Mouse (Mus musculus) adrenal gland, adult 8-10 months (tissue): ENCODE results near the gene Ephb1. TPM values are rescaled to one million over a fixed set of nuclear protein-coding genes. Genes with fewer than 3 reads are reported as not detected.

Experiments used
- DNase-seq: peaks from one replicate; pipeline ENCODE4 v3.0.0; 2022
- total RNA-seq, 4 experiments: library from RNA; stranded (reverse); gene quantifications; 2 replicates each; pipeline ENCODE4 v1.2.4; 2022

The Ephb1 gene
- total RNA-seq, 4 experiments from 2014 or later = 1.2 to 3.1 (median 2.0) TPM

DNA sequence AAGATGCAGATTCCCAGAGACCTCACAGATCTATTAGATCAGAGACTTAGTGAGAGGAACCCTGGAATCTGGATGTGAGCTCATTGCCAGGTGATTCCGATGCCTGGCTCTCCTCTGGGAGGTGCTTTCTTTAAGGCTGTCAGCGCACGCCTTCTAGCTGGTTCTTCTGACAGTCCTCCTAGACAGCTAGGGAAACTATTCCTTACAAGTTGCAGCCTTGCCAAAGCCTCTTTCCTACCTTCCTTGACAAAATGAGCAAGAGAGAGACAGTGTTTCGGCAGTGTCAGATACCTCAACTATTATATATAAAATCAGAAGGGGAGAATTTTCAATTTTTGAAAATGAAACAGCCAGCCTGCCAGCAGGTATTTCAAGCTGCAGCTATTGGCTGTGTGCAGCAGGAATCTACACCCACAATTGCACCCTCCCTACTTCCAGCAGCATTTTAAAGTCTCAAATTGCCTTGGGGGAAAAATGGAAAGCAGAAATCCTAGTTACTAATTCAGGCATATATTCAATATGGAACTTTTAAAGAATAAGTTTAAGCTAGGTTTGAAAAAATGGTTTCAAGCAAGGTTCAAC is 377.5 kb downstream of the Ephb1 start:
- DNase-seq = no peak

- DNase-seq = no peak
Measured at GRCm38 (mm10) chr9:101972314-101972713, 382.2 kb downstream of the Ephb1 start.

- DNase-seq = no peak
Measured at GRCm38 (mm10) chr9:101971806-101972205, 382.7 kb downstream of the Ephb1 start.

DNA sequence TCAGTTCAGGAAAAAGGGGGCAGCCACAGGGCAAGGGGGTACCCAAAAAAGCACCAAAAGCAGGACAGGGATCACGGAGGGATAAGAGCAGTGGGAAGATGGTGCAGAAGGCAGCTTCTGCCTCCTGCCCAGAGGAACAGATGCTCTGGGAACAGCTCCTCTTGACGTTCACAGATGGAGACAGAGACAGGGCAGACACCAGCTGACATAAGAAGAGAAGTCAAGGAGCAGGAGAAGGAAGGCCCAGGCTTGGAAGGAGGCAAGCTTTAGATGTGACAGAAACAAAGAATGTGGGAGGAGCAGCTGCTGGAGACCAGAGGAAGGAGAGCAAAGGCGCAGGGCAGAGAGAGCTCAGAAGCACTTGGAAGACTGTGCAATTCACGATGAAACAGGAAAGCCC is 398.3 kb downstream of the Ephb1 start:
- DNase-seq = no peak

GRCm38 (mm10) chr9:101954529-101954928 is 400.0 kb downstream of the Ephb1 start:
- DNase-seq = no peak

DNA sequence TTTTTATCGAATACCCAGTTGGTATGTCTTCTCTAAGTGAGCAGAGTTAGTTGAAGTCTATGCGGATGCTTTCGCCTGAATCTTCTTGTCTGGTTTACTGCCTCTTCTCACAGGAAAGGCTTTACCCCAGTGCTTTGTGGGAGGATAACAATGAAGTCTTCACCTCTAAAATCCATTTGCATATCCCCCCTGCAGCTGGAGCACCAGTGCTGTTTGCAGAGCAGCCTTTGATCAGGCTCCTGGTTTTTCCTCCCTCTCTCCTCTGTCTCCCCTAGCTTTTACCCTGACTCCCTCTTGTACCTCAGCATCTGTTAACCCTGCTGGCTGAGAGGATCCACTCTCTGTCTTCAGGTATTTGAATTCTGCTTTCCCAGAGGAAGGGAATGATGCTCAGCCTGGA is 404.4 kb downstream of the Ephb1 start:
- no peak for DNase-seq

DNA sequence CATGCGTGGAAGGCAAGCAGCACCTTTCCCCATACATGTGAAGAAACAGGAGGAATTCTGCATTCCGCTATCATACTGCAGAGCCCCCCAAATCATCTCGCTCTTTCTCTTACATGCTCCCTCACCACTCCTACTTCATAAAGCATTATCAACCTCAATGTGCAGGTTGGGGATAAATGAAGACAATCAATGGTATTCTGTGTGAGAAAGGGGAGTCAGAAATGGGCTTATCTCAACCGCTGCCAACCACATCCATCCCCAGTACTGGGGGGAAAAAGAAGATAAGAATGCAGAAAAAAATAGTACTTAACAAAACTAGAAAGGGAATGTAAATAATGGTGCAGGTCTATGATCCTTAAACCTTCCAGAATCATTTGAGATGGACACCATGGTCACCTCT is 408.7 kb downstream of the Ephb1 start:
- no peak for DNase-seq

DNA sequence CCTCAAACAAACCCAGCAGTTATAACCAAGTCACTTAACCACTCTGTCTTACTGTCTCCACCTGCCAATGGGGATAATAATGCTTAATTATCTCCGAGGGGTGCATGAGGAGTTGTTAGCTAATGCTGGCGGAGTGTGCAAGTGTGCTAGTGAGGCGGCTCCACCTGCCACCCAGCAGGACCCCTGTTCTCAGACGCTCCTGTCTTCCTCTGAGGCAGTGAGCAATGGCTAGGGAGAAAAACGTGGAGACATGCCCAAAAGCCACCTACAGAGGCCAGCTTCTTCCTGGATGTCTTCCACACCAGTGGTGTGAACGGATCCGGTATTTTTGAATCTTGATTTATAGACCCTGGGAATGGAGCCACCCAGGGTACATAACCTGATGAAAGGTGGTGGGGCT is 409.2 kb downstream of the Ephb1 start:
- no peak for DNase-seq

GRCm38 (mm10) chr9:101942058-101942669 is 412.3 kb downstream of the Ephb1 start:
- DNase-seq = no peak

DNA sequence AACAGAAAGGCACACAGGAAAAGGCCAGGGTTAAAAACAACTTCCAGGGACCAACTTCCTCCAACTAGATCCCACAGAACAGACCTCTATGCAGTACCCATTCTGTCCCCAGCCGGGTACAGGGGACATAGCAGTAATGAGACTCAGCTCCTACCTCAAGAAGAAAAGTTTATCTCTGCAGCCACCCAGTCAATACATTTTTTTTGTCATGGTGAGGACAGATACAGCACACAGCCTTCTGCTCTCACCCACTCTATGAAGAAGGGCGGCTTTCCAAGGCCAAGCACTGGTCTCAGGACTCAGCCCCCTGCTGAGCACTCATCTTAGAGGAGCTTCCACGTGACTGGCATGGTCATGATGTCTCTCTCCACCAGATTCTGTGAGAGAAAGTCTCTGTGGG is 414.3 kb downstream of the Ephb1 start:
- no peak for DNase-seq

DNA sequence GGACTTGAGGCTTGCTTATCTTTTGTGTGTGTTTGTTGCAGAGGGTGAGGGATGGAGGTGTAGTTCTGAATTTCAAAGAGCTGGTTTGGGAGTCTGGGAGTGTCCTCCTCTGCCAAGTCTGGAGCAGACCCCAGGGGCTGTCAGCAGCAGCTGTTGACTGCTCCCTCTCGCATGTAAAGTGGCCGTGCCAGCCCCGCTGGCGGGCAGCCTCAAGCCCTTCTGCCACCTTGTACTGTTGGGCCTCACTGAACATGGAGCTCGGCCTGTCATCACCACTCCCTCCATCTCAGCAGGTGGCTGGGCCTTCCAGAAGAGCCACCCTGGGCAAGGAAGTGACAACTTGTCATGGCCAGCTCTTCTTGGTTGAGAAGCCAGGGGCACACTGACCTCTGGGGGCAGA is 415.5 kb downstream of the Ephb1 start:
- no peak for DNase-seq

- no peak for DNase-seq
Measured at GRCm38 (mm10) chr9:101938066-101938465, 416.4 kb downstream of the Ephb1 start.

GRCm38 (mm10) chr9:101934887-101935286 is 419.6 kb downstream of the Ephb1 start:
- no peak for DNase-seq

DNA sequence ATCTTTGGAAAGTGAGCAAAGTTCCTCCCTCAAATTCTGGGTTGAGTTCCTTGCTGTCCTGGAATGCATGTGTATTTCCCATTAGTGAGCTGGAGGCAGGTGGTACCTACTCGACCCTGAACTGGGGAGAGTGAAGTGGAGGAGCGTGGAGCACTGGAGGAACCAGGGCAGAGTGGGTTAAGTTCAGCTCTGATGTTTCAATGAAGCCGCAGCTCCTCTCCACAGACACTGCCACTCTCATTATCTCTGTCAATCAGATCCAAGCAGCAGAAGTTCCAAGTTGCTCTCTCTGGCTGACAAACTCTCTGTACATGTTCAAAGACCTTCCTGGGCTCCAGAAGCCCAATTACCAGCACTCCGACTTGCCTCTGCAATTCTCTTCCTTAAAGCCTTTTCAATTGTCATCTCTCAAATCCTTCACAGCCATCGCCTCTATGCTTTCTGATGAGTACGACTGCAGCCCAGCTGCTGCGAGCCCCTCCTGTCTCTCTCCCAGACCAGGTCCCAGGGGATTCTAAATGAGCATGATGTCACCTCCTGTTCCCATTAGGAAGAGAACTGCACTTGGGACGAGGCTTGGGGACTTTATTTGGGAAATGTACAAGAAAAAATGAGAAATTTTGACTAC is 420.4 kb downstream of the Ephb1 start:
- no peak for DNase-seq

DNA sequence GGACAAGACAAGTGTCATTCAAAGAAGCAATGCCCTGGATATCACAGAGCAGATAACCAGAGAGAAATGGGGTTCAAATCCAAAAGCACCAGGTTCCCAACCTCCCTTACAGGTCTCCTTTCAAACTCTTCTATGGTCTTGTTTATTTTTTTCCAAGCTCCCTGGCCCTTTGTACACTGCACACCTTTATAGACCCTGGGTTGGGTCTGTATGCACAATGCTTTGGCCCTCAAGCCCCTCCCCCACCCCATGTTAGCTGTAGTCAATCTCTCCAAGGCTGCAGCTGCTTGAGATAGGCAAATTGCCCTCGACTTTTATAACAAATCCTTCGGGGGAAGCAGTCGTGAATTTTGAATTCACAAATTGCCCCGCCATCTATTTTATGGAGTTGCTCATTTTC is 429.7 kb downstream of the Ephb1 start:
- no peak for DNase-seq

- no peak for DNase-seq
Measured at GRCm38 (mm10) chr9:101922846-101923245, 431.6 kb downstream of the Ephb1 start.

DNA sequence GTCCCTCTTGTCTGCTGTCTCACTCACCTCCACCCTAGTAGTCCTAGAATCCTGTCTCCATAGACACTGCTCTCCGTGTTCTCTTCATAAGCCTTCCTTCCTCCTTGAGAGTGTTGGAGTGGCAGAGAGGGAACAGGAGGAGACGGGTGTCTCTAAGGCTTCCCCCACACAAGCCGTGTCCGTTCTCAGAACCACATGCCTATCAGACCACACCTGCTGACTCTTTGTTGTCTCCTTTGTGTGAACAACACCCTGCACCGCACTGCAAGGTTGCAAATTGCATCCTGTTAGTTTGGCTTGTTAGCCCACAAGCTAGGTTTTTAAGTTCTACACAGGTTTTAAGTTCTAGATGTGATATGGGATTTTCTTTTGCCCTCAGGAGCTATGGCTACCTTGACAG is 435.2 kb downstream of the Ephb1 start:
- DNase-seq = no peak

- DNase-seq = no peak
Measured at GRCm38 (mm10) chr9:101918771-101919170, 435.7 kb downstream of the Ephb1 start.

- DNase-seq = no peak
Measured at GRCm38 (mm10) chr9:101915082-101915481, 439.4 kb downstream of the Ephb1 start.

GRCm38 (mm10) chr9:101911176-101911866 is 443.2 kb downstream of the Ephb1 start:
- no peak for DNase-seq

GRCm38 (mm10) chr9:101909491-101909890 is 445.0 kb downstream of the Ephb1 start:
- DNase-seq = no peak

DNA sequence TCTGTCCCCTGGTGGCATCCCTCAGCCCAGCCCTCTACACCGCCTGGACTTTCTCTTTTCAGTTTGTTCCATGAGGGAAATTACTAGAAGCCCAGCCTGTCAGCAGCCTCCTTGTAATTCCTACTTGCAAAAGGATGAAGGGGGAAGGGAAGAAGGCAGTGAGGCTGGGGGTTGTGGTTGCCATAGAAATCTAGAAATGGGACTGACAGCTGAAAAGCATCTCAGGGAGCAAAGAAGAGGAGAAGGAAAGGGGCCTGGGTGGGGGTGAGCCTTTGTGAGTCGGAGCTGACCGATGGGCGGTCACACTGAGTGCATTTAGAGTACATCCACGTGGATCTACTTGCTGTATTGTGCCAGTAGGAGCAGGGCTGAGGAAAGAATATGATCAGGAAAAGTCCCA is 445.6 kb downstream of the Ephb1 start:
- DNase-seq = no peak

DNA sequence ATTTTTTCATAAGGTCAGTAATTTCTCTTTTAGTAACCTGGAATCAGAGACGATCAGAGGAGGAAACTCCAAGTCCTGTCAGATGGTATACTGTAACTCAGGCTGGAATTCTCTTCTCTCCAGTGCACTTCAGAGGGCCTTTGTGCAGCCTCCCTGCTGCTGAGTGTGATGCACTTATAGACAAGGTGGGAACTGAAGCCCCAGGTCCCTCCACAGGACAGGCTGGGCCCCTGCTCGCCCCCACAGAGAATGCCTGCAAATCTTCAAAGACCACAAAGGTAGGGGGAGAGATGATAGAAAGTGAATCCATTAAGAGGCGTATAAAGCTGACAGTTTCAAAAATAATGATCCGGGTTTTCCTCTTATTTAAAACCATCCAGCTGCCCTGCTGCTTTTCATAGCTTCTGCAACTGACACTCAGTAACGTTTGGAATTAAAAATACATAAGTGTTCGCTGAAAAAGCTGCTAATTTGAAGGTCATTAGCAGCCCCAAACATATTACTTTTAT is 446.7 kb downstream of the Ephb1 start:
- no peak for DNase-seq
